Mouse (Mus musculus) E14TG2a.4 (cell line): ENCODE data around the gene Slc4a3.

Source experiments
- CTCF ChIP-seq: conservative IDR thresholded peaks from 2 replicates; pipeline ENCODE4 v1.5.1; 2014; ENCODE audit warnings: low read length
- POU5F1 ChIP-seq: IDR thresholded peaks from 2 replicates; pipeline ENCODE4 v1.6.1; 2014; ENCODE audit warnings: low read length, borderline replicate concordance

GRCm38 (mm10) chr1:75516703-75517380, 29.2 kb upstream of the Slc4a3 start:
- TF ChIP-seq CTCF (no peak), POU5F1 (no peak)
